Mouse (Mus musculus) testis, adult 2 months (tissue): ENCODE measurements around the gene Atp6v1g2.

ENCODE experiments used
- CTCF ChIP-seq: fragments of 200-500 bp; IDR thresholded peaks from 2 replicates; pipeline ENCODE4 v1.5.1; 2012; ENCODE audit warnings: low read depth, mild to moderate bottlenecking, inconsistent platforms, low read length, moderate library complexity; ENCODE audit not compliant: control insufficient read depth, insufficient read depth, insufficient replicate concordance
- POLR2A ChIP-seq: fragments of 200-500 bp; IDR thresholded peaks from 2 replicates; pipeline ENCODE4 v1.6.1; 2012; ENCODE audit warnings: low read depth, mild to moderate bottlenecking, inconsistent platforms, low read length, moderate library complexity; ENCODE audit not compliant: control insufficient read depth

GRCm38 (mm10) chr17:35205380-35205769 is 28.1 kb upstream of the Atp6v1g2 start:
- TF ChIP-seq POLR2A (no peak), CTCF (no peak)
